Mouse (Mus musculus): ENCODE results near the gene Sipa1l1. TPM values are rescaled to one million over a fixed set of nuclear protein-coding genes. Genes with fewer than 3 reads are reported as not detected.
"Not testable (repeated sequence)": the region's sequence is repeated elsewhere in the genome, so short reads cannot be mapped to it uniquely, and the experiment has no call there.

Gene Sipa1l1
- polyA plus RNA-seq, 1 experiment from 2014 or later, result 10.9 TPM

DNA sequence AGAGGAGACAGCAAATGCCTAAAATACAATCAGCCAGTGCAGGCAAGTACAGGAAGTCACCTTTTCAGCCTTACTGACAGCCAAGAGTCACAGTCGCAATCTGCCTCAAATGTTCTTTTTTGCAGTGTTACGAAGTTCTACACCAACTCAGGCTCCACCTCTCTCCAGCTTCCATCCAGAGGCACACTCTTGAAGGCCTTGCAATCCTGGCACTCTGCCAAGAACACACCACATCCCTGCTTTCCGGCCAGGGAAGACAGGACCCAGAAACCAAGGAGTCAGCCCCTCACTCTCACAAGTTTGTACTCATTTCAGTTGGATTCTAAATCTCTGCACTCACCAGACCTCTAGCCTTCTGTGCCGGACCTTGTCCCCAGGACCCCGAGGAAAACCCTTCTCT is 299.3 kb downstream of the Sipa1l1 start:
- H3K36me3 ChIP-seq, result no peaks in the 10 kb centered on the region
- no peaks in the 10 kb centered on the region for H3K27me3 ChIP-seq (replicated peaks)
- no peaks in the 10 kb centered on the region for H3K9me3 ChIP-seq (replicated peaks)
- peaks cover 11% of the 10 kb centered on the region for H3K4me1 ChIP-seq
- H3K4me2 ChIP-seq, result no peak overlapping the region
- no peak overlapping the region for H3K9ac ChIP-seq (replicated peaks)
- ATAC-seq (ENCODE audit: low FRiP score), result no peak
- H3K27ac ChIP-seq (replicated peaks), result no peak overlapping the region
- 76% methylated on average over 5 of the region's 5 CpGs for WGBS
- H3K4me3 ChIP-seq (replicated peaks), result no peak overlapping the region

DNA sequence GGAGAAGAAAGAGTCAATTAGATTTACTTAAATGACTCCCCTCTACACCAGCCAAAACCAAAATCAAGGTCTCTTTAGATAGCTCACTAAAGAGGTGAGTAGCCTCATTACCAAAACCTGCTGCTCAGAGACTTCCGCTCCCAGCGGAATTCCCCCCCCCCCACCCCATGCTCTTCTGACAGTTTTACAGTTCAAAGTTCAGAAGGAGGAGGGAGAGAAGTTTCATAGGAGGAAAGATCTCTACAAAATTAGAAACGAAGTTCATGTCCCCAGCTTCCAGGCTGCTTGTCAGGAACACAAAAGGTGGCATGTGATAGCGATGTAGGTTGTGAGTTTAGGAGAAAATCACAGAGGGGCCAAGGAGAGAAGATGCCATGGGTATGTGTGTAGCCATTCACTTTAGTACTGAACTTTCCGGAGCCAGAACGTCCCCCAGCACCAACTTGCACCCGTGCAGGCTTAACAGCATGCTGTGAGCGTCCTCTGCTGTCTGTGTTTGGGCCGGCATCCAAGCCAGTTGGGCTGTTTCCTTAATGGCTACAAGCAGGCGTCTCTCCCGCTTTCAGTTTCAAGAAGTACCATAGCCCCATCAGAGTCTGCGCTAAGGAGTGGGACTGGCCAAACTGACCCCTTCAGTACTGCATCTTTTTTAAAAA is 300.7 kb downstream of the Sipa1l1 start:
- Histone ChIP-seq H3K9ac (replicated peaks) (peak overlapping the region; percentile 56), H3K4me2 (peak overlapping the region; percentile 92), H3K36me3 (no peaks in the 10 kb centered on the region), H3K4me3 (replicated peaks) (peak overlapping the region; percentile 51), H3K27me3 (replicated peaks) (no peaks in the 10 kb centered on the region), H3K27ac (replicated peaks) (peak overlapping the region; percentile 74), H3K4me1 (peaks cover 11% of the 10 kb centered on the region), H3K9me3 (replicated peaks) (no peaks in the 10 kb centered on the region)
- ATAC-seq (ENCODE audit: low FRiP score), result peak; percentile 90
- 6% methylated on average over 12 of the region's 12 CpGs for WGBS

DNA sequence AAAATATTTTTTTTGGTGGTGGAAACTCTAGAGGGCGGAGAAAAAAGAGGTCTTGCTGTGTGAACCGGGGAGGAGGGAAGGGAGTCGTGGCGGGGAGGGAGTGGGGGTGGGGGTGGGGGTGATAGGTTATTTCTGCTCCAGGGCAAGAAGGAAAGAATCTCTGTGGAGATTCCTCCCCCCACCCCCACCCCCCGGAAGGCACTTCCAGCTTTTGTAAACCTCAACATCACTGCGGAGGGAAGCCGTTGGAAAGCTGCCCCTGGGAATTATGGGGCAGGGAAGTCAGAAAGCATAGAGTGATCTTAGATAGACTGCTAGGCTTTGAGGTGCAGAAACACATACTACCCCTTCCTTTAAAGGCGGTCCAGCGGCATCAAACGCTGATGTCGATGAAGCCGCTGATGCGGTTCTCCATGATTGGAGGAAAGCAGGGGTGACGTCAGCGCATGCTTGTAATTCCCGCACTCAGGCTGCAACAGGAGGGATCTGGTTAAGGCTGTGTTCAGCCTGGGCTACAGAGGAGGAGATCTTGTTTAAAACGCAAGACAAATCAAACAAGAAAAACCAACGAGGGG is 301.3 kb downstream of the Sipa1l1 start:
- Histone ChIP-seq H3K36me3 (no peaks in the 10 kb centered on the region), H3K9ac (replicated peaks) (peak overlapping the region; percentile 56), H3K27ac (replicated peaks) (peak overlapping the region; percentile 74), H3K4me1 (peaks cover 11% of the 10 kb centered on the region), H3K4me3 (replicated peaks) (peak overlapping the region; percentile 51), H3K9me3 (replicated peaks) (no peaks in the 10 kb centered on the region), H3K4me2 (peak overlapping the region; percentile 92), H3K27me3 (replicated peaks) (no peaks in the 10 kb centered on the region)
- peak; percentile 96 for ATAC-seq (ENCODE audit: low FRiP score)
- 6% methylated on average over 18 of the region's 18 CpGs for WGBS

DNA sequence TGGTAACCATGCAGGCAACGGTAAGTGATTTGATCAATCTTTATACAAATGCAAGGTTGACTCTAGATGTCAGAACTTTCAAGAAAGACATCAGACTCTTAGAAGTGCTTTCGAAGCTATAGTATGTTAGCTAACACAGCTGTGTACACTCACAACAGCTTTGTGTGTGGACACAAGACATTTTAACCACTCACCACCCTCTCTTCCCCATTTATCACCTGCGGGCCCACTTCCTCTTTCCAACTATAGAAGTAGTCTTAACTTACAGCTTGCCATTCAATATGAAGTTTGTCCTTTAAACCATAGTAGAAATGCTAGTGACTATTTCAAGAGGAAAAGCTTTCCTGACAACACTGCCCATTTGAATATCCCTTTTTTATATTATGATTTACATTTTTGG is 303.7 kb downstream of the Sipa1l1 start:
- peaks cover 11% of the 10 kb centered on the region for H3K4me1 ChIP-seq
- no peak overlapping the region for H3K4me2 ChIP-seq
- no peak overlapping the region for H3K27ac ChIP-seq (replicated peaks)
- H3K9ac ChIP-seq (replicated peaks), result no peak overlapping the region
- ATAC-seq (ENCODE audit: low FRiP score), result no peak
- WGBS, result 92% methylated on average over 3 of the region's 3 CpGs
- no peak overlapping the region for H3K4me3 ChIP-seq (replicated peaks)
- no peaks in the 10 kb centered on the region for H3K27me3 ChIP-seq (replicated peaks)
- no peaks in the 10 kb centered on the region for H3K9me3 ChIP-seq (replicated peaks)
- H3K36me3 ChIP-seq, result no peaks in the 10 kb centered on the region

DNA sequence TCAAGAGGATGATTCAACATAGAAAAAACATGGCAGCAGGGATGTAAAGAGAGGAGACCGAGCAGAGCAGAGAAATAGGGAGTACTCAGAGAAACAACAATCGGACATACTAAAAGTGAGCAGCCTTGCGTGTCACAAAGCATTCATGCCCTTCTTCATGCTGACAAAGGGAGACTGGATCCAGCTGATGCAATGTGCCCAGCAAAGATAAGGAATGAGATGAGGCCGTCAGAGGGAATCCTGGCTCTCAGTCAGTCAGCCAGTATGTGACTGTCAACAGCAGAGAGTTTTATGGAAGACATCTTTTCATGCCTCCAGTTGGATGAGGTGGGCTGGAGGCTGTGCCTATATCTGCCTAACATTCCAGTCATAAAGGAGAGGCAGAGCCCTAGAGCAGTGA is 304.1 kb downstream of the Sipa1l1 start:
- H3K4me3 ChIP-seq (replicated peaks), result no peak overlapping the region
- 94% methylated on average over 4 of the region's 4 CpGs for WGBS

DNA sequence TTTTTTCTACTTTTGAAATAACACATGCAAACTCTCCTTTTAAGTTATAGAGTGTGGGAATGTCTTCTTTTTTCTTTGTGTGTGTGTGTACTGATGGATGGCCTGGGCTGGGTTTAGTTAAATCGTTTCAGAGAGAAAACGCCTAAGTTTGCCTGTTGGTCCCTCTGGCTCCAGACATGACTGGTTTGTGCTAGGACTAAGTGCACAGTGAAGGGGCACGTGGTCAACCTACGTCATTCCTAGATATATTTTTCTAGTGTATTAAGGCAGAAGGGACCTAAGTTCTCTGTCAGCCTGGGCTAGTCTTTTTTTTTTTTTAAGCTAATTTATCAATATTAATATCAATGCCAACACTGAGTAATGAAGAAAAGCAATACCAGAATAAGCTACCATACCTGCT is 305.3 kb downstream of the Sipa1l1 start:
- Histone ChIP-seq H3K4me3 (replicated peaks) (no peak overlapping the region), H3K4me2 (no peak overlapping the region), H3K27me3 (replicated peaks) (no peaks in the 10 kb centered on the region), H3K9ac (replicated peaks) (no peak overlapping the region), H3K27ac (replicated peaks) (no peak overlapping the region), H3K9me3 (replicated peaks) (no peaks in the 10 kb centered on the region), H3K36me3 (no peaks in the 10 kb centered on the region), H3K4me1 (peaks cover 11% of the 10 kb centered on the region)
- ATAC-seq (ENCODE audit: low FRiP score), result no peak
- WGBS, result 88% methylated on average over 4 of the region's 4 CpGs

More for the DNA sequence above, 304.1 kb downstream of the Sipa1l1 start:
- Histone ChIP-seq H3K9ac (replicated peaks) (no peak overlapping the region), H3K27ac (replicated peaks) (no peak overlapping the region), H3K4me2 (no peak overlapping the region), H3K4me1 (peaks cover 11% of the 10 kb centered on the region), H3K27me3 (replicated peaks) (no peaks in the 10 kb centered on the region), H3K9me3 (replicated peaks) (no peaks in the 10 kb centered on the region), H3K36me3 (no peaks in the 10 kb centered on the region)
- no peak for ATAC-seq (ENCODE audit: low FRiP score)

DNA sequence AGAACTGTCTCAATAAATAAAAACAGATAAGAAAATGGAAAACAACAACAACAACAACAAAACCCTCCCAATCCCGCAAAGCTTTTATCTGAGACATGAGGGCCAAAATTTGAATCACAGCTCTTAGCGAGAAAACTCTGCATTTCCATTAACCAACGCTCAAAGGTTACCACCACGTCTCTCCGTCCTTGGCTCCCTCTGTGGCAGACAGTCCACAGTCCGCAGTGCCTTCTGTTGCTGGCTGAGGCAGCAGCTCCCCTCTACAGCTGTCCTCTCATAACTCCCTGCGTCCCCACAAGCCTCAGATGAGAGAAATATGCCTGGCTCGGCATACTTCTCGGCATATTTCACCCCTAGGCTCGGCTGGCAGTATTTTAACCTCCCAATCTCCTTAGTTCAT is 306.9 kb downstream of the Sipa1l1 start:
- no peak for ATAC-seq (ENCODE audit: low FRiP score)

DNA sequence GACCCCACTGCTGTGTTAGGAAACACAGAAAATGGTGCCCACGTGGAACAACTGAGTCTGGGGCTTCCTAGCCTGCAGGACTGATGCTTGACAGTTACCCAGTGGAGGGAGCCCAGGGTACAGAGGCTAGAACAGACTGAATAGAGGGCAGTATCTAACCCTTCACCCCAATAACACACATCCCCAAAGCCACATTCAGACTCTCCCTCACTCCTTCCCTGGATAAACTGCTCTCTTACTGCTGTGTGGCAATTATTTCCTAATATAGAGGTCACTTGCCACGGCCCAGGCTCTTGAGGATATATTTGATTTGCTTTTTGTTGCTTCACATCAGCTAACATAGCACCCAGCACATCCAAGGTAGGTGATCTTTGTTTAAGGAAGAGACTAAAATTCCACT is 307.5 kb downstream of the Sipa1l1 start:
- WGBS, result 50% methylated on average over 2 of the region's 2 CpGs

More for the DNA sequence above, 306.9 kb downstream of the Sipa1l1 start:
- Histone ChIP-seq H3K4me1 (peaks cover 3% of the 10 kb centered on the region; the same call in 1 of the 2 replicates), H3K27me3 (replicated peaks) (no peaks in the 10 kb centered on the region), H3K9ac (replicated peaks) (no peak overlapping the region), H3K4me2 (no peak overlapping the region), H3K9me3 (replicated peaks) (no peaks in the 10 kb centered on the region), H3K27ac (replicated peaks) (no peak overlapping the region), H3K36me3 (no peaks in the 10 kb centered on the region), H3K4me3 (replicated peaks) (no peak overlapping the region)
- 78% methylated on average over 10 of the region's 10 CpGs for WGBS

DNA sequence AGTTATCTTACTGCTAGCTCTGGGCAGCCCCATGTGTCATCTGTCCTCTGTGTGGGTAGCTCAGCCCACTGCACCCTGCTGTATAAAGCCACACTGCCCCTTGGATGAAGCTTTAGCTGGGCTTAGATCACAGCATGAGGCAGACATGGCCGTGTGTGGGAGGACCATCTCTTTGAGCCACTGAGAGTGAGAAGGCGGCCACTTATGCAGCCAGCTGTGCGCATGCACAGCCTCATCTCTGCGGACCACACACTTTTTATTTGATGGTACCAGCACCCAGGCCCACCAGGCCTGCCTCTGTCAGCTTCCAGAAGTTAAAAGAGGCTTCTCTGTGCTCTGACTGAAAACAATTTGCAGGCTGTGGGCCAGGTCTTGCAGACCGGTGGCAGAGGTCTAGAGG is 308.7 kb downstream of the Sipa1l1 start:
- no peak overlapping the region for H3K4me2 ChIP-seq
- no peak overlapping the region for H3K9ac ChIP-seq (replicated peaks)
- no peaks in the 10 kb centered on the region for H3K4me1 ChIP-seq
- no peaks in the 10 kb centered on the region for H3K36me3 ChIP-seq
- WGBS, result 39% methylated on average over 5 of the region's 5 CpGs
- ATAC-seq (ENCODE audit: low FRiP score), result no peak
- no peak overlapping the region for H3K4me3 ChIP-seq (replicated peaks)
- no peaks in the 10 kb centered on the region for H3K9me3 ChIP-seq (replicated peaks)
- no peaks in the 10 kb centered on the region for H3K27me3 ChIP-seq (replicated peaks)
- H3K27ac ChIP-seq (replicated peaks), result no peak overlapping the region

More for the DNA sequence above, 307.5 kb downstream of the Sipa1l1 start:
- no peaks in the 10 kb centered on the region for H3K9me3 ChIP-seq (replicated peaks)
- H3K4me3 ChIP-seq (replicated peaks), result no peak overlapping the region
- no peaks in the 10 kb centered on the region for H3K27me3 ChIP-seq (replicated peaks)
- H3K9ac ChIP-seq (replicated peaks), result no peak overlapping the region
- no peaks in the 10 kb centered on the region for H3K4me1 ChIP-seq
- no peak overlapping the region for H3K27ac ChIP-seq (replicated peaks)
- no peak for ATAC-seq (ENCODE audit: low FRiP score)
- no peak overlapping the region for H3K4me2 ChIP-seq
- no peaks in the 10 kb centered on the region for H3K36me3 ChIP-seq

DNA sequence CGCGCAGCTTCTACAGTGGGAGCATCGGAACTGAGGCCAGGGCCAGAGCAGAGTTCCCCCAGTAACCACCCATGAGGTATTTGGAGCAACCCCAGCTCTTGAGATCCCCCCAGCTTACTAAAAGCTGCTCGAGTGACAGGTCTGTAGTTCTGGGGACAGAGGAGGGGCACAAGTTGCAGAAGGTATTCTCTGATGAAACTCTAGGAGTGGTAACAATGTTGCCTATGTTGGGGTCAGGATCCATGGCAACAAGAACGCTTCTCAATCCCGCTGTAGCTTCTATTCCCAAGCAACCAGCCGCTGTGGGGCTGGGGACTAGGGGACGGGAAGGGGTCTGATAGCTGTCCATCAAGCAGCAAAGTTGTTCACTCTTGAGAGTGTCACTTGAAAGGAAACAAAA is 309.1 kb downstream of the Sipa1l1 start:
- 26% methylated on average over 8 of the region's 8 CpGs for WGBS

DNA sequence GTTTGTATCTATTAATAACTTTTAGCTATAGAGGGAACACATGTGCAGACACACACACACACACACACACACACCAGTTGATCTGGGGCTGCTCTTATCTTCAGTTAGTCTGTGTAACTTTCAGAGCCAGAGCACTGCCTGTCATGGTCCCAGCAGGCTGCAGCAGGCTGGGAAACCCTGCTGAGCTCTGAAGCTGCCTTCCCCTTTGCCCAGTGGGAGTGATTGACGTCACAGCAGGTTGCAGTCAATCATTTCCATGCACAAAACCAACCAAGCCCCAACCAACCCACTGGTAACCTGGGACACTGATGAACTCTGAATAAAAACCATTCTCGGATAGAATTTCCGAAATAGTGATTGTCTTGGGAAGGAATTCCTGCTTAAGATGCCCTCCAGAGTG is 310.3 kb downstream of the Sipa1l1 start:
- Histone ChIP-seq H3K4me3 (replicated peaks) (no peak overlapping the region), H3K27me3 (replicated peaks) (no peaks in the 10 kb centered on the region), H3K36me3 (no peaks in the 10 kb centered on the region), H3K27ac (replicated peaks) (no peak overlapping the region), H3K4me2 (no peak overlapping the region), H3K9me3 (replicated peaks) (0 out of 2 replicates have a peak, but pooled peaks cover 3% of the 10 kb centered on the region), H3K4me1 (no peaks in the 10 kb centered on the region), H3K9ac (replicated peaks) (no peak overlapping the region)
- 60% methylated on average over 3 of the region's 3 CpGs for WGBS
- ATAC-seq (ENCODE audit: low FRiP score), result no peak

More for the DNA sequence above, 309.1 kb downstream of the Sipa1l1 start:
- ATAC-seq (ENCODE audit: low FRiP score), result no peak
- H3K36me3 ChIP-seq, result no peaks in the 10 kb centered on the region
- no peak overlapping the region for H3K27ac ChIP-seq (replicated peaks)
- H3K4me3 ChIP-seq (replicated peaks), result no peak overlapping the region
- H3K27me3 ChIP-seq (replicated peaks), result no peaks in the 10 kb centered on the region
- H3K4me1 ChIP-seq, result no peaks in the 10 kb centered on the region
- H3K9ac ChIP-seq (replicated peaks), result no peak overlapping the region
- no peaks in the 10 kb centered on the region for H3K9me3 ChIP-seq (replicated peaks)
- no peak overlapping the region for H3K4me2 ChIP-seq

DNA sequence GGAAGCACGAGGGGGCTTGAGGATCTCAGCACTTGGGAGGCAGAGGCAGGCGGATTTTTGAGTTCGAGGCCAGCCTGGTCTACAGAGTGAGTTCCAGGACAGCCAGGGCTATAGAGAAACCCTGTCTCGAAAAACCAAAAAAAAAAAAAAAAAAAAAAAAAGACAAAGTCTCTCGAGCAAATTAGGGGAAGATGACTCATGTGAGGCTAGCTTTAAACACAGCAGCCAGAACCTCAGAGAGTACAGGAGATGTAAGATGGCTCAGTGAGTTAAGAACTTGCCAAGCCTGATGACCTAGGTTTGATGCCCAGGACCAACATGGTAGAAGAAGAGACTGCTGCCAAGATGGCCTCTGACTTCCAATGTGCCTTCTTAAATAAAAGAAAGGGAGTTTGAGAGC is 311.3 kb downstream of the Sipa1l1 start:
- not testable (repeated sequence) for H3K4me3 ChIP-seq (replicated peaks); ATAC-seq (ENCODE audit: low FRiP score); H3K4me2 ChIP-seq; H3K27ac ChIP-seq (replicated peaks); H3K9me3 ChIP-seq (replicated peaks); H3K4me1 ChIP-seq; H3K27me3 ChIP-seq (replicated peaks); H3K36me3 ChIP-seq; H3K9ac ChIP-seq (replicated peaks)
- WGBS, result 88% methylated on average over 5 of the region's 5 CpGs
